Mouse (Mus musculus) embryo, embryonic 10.5 days (tissue): ENCODE data around the gene Asna1.

Experiments
- DNase-seq: peaks from one replicate; pipeline ENCODE4 v3.0.0-alpha.2; 2015; ENCODE audit warnings: low spot score

The Asna1 gene

DNA sequence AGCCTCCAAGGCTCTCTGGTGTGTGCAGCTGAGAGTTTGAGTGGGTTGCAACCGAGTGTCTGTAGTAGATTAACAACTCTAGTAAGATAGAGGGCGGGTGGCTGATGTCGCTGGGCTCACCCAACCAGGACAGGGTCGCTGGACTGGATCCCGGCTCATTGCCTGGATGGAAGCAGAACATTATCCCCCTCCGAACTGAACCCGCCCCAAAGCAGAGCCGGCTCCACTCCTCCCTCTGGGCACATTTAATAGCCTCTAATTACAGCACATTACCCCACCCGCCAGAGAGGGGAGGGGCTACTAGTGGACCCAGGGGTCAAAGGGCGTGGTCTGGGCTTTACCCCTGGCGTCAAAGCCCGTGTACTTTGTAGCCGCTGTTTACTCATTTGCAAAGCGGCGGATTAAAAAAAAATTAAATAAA, 35.8 kb downstream of the Asna1 start:
- DNase-seq: peak; percentile 44

DNA sequence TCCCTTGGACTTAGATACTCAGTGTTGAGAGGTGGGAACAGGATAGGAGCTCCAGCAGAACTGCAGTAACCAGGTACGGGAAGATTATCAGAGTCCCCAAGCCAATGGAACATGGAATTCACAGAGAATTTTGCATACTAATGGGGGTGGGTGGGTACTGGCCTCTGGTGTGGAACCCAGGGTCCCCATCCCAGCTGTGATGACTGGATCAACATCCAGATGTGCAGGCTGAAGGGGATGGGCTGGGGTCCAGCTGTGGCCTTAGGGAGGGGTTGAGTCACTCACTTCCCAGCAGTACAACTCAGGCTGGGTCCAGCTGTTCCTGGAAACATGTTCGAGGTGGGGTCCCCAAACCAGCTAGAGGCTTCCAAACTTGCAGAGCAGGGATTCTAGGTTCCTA, 37.2 kb downstream of the Asna1 start:
- no peak for DNase-seq

DNA sequence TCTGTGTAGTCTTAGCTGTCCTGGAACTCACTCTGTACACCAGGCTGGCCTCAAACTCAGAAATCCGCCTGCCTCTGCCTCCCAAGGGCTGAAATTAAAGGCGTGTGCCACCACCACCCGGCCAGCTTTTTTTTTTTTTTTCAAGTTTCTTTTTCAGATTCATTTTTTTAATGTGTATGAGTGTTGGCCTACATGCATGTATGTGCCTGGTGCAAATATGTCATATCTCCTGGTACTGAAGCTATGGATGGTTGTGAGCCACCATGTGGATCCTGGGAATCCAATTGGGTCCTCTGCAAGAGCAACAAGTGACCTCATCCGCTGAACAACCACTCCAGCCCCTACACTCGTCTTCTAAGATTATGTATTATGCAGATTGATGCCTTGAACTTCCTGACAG, 37.7 kb downstream of the Asna1 start:
- DNase-seq: no peak

DNA sequence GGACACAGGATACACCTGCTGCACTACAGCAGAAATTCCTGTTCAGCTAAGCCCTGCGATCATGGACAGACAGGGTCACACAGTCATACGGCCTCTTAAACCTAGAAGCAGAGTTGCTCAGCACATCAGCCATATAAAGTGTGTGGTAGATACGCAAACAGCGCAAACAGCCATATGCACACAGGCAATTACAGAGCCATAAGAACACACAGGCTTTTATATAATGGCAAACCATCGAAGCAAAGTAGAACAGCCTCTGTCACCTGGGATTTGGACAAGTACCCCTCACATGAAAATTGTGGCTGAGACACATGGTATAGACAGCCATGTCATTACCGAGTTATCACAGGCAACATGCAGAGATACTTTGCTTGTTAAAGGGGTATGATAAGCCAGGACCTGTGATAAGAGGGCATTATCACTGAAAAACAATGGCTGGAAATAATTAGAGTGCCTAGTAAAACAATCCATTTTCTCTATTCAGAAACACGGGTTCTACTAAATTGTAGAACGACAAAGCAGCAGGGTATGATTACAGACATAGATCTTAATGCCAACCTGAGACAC, 38.6 kb downstream of the Asna1 start:
- DNase-seq: no peak

DNA sequence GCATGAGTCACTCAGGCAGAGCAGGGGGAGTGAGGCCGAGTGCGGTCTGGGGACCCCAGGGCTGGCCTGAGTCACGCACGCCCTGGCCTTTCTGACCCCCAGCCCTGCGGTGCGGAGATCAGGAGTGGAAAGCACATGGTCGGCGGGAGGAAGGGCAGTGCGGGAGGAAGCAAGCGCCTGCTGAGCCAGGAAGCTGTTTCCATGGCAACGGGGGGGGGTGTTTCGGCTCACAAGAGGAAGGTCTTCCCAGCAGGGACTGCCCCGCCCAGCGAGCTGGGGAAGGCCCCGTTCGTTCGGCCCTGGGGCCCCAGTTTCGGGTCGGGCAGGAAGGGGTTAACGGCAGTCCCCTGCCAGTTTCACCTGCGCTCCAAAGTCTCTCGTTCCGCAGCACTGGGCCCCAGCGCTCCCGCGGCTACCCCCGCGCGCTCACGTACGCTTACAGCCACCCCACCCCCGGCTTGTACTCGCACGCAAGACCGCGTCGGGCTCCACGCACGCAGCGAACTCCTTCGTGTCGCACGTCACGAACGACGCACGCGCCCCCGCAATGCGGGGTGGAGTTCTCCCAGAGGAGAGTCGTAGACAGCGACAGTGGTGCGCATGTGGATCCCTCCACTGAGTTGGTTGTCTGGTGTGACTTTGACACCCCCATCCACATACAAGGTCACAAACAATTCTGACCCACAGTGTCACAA, 39.2 kb downstream of the Asna1 start:
- peak; percentile 89 for DNase-seq

DNA sequence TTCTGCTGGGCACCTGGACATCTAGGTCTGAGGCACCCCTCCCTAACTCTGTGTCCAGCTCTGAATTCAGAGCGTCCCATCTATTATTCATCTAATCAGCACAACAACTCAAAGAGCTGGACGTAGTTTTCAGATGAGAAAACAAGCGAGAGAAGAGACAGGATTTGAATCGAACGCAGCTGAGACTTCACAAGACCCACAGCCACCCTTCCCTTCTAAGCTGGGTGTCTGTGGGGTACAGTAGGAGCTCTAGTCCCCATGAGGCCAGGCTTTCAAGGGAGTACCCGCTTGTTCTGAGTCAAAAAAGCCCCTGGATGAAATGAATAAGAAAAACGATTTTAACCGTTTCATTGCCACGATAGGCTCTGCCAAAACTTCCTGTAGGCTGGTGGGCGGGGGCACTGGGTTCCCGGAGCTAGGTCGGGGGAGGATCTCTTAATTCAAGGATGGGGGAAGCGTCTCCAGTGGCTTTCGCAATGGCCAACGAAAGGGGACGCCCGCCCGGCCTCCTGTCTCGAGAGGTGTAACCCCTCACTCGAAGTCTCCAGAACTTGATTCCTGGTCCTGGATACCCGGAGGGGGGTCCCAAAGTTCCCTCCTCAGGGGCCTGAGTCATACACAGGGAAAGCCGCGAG, 39.9 kb downstream of the Asna1 start:
- DNase-seq: peak; percentile 57

DNA sequence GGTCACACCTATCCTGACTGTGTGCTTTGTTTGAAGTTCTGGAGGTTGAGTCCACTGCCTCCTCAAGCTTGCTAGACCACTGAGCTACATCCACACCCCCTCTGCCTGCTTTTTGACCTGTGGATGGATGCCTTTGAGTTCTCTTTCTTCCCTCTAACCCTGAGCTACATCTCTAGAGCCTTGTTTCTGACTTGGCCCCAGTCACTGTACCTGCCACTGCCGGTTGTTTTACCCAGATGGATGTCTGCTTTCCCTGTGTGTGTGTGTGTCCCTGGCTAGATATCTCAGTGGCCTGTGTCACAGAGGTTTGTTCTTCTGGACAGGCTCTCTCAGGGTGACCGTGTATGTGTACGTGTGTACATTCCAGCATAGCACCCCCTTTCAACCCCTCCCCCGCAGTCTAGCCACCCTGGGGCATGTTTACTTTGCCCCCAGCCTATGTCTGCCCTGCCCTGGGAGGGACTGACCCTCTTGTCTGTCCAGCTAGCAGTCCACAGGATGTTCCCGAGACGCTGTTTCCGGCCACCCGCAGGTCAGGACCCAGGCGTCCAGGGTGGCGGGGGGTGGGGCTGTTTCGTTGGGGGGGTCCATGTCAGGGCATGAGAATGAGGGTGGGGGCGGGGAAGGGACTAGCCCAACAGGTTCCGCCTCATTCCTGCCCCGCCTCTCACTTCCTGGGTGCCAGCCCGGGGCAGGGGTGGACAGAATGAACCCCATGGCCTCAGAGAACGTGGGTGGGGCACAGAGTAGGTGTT, 40.6 kb downstream of the Asna1 start:
- DNase-seq: no peak

DNA sequence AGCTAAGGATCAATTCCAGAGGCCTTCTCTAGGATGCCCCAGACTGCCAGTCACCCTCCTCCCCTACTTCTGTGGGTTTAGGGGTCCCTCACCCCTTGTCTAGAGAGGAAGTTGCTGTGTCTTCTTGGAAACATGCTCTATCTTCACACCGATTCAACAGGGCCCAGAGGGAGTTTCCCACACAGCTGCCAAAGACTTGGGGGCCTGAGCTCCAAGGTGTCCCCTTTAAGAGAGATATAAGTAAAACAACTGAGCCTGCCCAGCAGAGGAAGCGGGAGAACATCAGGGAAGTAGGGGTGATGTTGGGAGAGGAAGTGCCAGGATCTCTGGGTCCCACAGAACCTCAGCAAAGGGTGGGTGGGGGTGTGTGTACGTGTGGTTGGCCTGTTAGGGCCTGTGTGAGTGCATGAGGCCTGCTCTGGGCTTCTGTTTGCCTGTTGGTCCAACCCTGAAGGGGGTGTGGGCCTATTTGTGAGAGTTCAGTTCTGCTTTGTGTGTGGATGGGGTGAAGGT, 42.5 kb downstream of the Asna1 start:
- DNase-seq: no peak

DNA sequence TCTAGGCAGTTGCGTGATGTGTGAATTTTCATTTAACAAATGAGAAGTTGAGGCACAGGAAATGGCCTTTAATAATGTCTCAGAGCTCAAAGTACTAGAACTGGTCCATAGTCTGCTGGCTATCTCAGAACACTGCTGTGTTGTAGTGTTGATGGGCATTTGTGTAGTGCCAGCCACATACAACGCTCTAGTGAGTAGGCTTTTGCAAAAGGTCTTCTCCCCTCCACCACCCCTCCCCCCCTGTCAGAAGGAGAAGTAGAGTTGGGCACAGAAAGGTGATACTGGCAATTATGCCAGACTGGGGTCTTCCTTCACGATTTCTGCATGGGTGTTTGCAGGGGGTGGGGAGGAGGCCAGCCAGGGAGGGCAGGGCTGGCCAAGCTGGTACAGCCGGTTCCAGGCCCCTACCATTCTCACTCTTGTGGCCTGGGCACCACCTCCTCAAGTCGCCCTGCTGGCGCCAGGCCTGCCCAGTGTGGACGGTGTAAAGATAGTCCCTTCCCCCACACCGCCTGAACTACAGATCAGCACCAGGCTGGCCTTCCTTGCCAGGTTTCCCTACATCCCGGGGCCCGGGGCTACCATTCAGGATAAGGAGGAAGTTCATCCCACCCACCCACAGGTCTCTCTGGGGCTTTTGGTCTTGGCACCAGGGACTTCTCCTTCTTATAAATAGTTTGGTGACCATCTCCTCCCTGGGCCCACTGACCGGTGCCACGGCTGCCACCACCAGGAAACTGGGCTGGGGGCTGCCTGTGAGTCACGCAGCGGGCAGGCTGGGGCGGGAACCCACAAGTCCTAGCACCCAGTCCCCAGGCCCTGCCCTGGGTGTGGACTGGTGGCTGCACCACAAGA, 43.2 kb downstream of the Asna1 start:
- no peak for DNase-seq

DNA sequence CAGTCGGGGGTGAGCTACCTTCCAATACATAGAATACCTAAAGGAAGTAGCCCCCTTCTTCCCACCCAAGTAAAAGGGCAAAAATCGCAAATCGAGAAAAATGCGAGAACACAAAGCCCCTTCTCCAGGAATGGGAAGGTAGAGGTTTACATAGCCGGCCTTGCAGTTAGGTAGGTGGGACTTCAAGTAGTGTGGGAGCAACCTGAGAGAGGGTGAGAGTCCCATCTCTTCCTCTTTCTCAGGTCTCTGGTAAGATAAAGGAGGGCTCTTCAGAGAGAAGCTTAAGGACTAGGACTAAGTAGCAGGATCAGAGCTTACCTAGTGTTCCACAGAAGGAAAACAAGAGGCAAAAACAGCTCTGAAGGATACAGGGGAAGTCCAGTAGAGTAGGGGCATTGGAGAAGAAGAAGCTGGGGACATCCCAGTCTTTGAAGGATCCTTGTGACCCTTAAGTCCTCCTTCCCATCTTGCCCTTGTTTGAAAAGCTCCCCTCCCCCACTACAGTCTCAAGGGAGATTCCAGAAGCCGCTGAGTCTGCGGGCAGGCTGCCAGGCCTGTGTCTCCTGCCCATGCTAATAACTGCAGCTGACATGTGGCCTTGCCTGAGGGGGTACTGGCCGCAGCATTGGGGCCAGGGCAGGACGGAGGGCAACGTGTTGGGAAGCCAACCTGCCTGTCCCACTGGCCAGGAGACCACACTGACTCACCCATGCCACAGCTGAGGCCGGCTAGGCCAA, 44.3 kb downstream of the Asna1 start:
- DNase-seq: no peak

DNA sequence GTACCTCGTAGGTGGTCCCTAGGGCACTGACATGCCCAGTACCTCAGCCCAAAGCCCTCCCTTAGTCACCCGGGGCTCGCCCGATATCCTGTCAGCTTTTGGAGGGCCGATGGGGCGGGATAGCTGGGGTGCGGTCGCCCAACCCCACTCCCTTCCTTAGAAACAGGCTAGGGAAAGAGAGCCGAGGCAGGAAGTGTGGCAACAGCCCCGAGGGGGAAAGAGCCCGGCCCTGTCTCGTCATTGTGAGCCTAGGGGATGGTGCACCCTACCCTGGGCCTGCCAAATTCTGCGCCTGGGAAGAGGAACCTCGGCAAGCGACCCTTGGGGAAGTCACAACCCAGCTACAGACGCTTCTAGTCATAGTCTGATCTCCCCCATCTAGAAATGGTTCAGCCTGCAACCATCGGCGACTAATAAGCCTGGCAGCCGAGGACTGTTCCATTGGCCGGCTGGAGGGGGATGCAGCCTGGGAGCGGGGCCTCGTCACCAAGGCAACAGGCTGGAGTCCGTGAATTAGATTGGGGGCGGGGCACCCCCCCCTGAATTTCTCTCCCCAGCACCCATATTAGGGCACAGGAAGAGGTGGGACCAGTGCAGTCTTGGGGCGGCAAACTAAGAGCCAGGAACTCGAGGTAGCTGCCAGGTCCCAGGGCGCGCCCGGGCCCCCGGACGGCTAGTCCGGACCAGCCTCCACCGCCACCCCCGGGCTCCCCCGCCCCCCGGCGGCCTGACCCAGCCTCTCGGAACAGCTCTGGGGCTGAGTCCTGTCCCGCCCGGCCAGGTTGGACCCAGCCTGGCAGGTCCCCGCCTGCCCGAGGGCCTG, 45.3 kb downstream of the Asna1 start:
- peak; percentile 92 for DNase-seq

DNA sequence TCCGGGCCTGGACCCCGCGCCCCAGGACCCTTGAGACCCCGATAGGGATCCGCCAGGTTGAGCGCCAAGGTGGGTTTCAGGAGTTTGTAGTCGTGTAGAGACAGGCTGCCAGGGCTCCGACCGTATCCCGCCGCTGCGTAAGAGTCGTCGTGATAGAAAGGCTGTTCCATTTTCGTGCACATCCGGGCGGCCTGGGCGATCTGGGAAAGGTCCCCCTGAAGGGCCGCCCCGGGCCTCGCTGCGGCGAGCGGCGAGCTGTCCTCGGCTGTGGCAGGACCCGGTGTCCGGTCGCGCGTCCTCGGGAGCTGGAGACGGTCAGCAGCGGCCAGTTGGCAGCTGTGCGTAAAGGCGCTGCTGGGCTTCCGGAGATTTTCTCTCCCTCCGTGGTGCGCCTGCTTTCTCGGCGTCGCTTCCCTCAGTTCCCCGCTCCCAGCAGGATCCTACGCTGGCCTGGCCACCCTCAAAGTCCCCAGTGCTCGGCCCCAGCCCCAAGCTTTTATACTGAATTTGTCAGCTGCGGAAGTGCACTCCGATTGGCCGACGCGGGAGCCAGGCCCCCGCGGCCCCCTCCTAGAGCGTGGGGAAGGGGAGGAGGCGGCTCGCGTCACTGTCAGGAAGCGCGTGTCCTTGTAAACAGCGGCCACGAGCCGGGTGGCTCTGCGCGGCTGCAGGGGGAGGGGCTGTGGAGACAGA, 46.7 kb downstream of the Asna1 start, which contains the start of gene Junb:
Junb (minus strand) TSS at position 471 of the 693 bp plus-strand sequence.
- DNase-seq: peak; percentile 86

DNA sequence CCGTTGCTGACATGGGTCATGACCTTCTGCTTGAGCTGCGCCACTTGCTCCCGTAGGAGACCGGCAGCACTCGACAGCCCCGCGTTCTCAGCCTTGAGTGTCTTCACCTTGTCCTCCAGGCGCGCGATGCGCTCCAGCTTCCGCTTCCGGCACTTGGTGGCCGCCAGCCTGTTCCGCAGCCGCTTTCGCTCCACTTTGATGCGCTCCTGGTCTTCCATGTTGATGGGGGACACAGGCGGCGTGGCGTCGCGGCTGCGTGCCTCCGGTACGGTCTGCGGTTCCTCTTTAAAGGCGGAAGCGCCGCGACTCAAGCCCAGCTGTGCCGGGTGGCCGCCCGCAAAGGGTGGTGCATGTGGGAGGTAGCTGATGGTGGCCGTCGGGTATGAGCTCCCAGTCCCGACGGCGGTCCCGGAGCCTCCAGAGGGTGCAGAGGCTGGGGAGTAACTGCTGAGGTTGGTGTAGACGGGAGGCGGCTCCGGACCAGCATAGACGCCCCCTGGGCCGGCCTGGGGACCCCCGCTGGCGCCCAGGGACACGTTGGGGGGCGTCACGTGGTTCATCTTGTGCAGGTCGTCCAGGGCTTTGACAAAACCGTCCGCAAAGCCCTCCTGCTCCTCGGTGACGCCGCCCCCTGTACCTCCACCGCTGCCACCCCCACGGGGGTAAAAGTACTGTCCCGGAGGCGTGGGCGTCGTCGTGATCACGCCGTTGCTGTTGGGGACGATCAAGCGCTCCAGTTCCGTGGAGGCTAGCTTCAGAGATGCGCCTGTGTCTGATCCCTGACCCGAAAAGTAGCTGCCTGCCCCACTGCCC, 47.4 kb downstream of the Asna1 start:
- DNase-seq: peak; percentile 69

DNA sequence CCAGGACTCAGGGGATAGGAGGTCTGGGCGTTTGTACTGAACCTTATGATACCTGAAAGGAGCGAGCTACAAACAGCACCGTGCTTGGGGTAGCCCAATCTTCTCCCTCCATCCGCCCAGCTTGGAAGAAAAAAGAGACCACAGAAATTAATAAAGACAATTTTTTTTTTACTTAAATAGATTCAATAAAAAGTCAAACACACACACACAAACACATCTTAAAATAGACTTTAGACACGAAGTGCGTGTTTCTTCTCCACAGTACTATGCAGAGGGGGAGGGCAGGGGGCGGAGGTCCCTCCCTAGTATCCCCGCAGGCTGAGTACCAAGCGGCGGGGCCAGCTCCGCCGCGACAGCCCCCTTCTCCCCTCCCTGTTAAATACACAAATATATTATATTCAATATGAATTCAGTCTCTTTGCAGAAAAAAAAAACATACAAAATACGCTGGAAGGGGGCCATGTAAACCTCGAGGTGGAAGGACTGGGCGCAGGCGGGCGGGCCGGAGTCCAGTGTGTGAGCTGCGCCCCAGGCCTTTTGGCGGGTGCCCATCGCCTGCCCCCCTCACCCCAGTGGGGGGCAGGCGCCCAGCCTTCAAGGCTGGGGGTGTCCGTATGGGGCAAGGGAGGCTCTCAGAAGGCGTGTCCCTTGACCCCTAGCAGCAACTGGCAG, 48.2 kb downstream of the Asna1 start:
- no peak for DNase-seq

DNA sequence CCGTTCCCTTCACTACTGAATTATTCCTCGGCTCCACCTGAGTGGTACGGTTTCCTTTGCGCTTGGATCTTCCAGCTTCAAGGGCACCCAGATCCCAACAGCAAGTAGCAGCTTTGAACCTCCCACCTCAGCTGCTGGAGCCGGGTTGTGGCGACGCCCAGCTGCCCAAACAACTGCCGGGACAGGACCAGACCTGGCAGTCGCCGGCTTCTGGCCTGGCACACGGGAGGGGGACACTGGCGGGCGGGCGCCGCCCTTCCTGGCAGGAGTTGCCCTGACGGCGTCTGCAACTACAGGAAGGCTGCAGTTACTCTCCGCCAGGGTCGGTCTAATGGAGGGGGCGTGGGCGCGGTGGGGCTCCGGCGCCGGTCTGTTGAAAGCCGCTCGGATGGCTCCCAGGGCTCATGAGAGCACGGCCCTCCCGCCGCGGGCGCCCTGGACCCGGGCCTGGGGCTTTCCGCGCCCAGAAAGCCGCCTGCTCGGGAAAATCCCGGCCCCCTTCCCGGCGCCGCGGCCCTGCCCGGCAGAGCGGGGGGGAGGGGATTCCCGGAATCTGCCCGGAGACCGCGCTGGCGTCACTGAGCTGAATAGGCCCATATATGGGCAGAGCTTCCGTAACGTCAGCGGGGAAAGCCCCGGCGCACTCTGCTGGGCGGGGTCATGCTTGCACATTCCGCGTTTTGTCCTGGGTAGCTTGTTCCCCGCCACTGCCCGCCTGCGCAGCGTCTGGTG, 48.9 kb downstream of the Asna1 start:
- DNase-seq: peak; percentile 95

DNA sequence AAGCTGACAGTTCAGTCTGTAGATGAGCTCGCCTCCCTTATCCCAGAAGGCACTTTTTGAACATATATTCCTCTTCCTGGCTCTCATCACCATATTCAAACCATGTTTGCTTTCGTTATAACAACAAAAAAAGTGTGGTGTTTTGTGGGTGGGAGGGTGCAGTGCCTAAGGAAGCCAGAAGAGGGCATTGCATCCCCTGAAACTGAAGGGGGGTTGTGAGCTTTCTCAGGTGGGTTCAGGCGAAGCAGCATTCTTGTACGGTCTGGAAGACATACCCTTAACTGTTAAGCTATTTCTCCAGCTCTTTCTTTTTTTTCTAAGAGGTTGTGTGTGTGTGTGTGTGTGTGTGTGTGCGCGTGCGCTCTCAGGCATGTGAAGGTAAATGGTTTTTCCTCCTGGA, 49.6 kb downstream of the Asna1 start:
- peak; percentile 74 for DNase-seq

DNA sequence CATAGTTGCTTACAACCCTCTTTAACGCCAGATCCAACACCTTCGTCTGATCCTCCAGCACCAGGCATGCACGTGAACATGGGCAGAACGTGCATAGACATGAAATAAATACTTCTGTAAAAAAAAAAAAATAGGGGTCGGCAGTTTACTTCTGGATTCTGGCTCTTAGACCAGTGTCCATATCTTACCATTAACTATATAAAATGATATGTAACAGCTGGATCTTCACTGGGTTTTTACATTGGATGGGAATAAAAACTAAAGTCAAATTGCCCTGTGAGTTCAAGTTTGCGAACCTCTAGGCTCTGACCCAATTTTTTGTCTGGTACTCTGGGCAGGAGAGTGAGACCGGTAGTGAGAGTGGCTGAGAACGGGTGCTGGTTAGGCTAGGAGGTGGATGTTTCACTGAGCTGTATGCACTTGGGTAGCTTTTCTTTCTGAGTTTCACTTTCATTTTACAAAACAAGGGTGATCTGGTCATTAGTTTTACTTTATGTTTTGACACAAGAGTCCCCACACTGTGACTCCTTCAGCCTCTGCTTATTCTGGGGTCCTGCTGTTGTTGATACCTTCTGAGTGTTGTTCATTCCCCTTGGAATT, 50.4 kb downstream of the Asna1 start:
- DNase-seq: no peak
